Mouse (Mus musculus) limb, embryonic 15.5 days (tissue): ENCODE measurements around the gene Vps72. TPM values are rescaled to one million over a fixed set of nuclear protein-coding genes. Genes with fewer than 3 reads are reported as not detected.
A peak's percentile ranks its signal among the peaks of the same experiment; 100 is the strongest.
"Not testable (repeated sequence)": the region's sequence is repeated elsewhere in the genome, so short reads cannot be mapped to it uniquely, and the experiment has no call there.

Experiments
- ATAC-seq: fragments of 200-750 bp; cut with Nextera tagmentation; 2 replicates; pipeline ENCODE4 v1.8.0; 2017; ENCODE audit warnings: low read depth, moderate TSS enrichment; ENCODE audit not compliant: insufficient number of reproducible peaks, low FRiP score, low TSS enrichment
- H3K27ac ChIP-seq: fragments of 300-500 bp; sonication (generic); 2 replicates; pipeline ENCODE4 v1.5.1; 2015; ENCODE audit warnings: moderate library complexity, mild to moderate bottlenecking, inconsistent platforms
- H3K27me3 ChIP-seq: fragments of 300-500 bp; sonication (generic); 2 replicates; pipeline ENCODE4 v1.6.1; 2015; ENCODE audit warnings: inconsistent platforms
- H3K36me3 ChIP-seq: fragments of 300-500 bp; sonication (generic); 2 replicates; pipeline ENCODE4 v1.6.1; 2015; ENCODE audit warnings: inconsistent platforms
- H3K4me1 ChIP-seq: fragments of 300-500 bp; sonication (generic); 2 replicates; pipeline ENCODE4 v1.6.1; 2015; ENCODE audit warnings: inconsistent platforms
- H3K4me2 ChIP-seq: fragments of 300-500 bp; sonication (generic); 2 replicates; pipeline ENCODE4 v1.6.1; 2015; ENCODE audit warnings: mild to moderate bottlenecking, inconsistent platforms
- H3K4me3 ChIP-seq: fragments of 300-500 bp; sonication (generic); 2 replicates; pipeline ENCODE4 v1.5.1; 2015; ENCODE audit warnings: mild to moderate bottlenecking, inconsistent platforms
- H3K9ac ChIP-seq: fragments of 300-500 bp; sonication (generic); 2 replicates; pipeline ENCODE4 v1.6.1; 2015; ENCODE audit warnings: inconsistent platforms
- H3K9me3 ChIP-seq: fragments of 300-500 bp; sonication (generic); 2 replicates; pipeline ENCODE4 v1.6.1; 2016; ENCODE audit warnings: inconsistent platforms
- WGBS: fragments of 180-500 bp; shearing (Covaris S2); methylation state at CpG from one replicate; pipeline ENCODE4 v1.1.7; 2015; 5-methylcytosine and 5-hydroxymethylcytosine counted together
- polyA plus RNA-seq: library from polyadenylated mRNA; unstranded; fragments of >200 nt; fragmentation: Nextera tagmentation; extraction: Ambion mirVana; gene quantifications from 2 replicates; pipeline ENCODE4 v1.2.1, GENCODE M21; 2015

Vps72 gene
- polyA plus RNA-seq, 1 experiment from 2014 or later: 139 TPM

- H3K27ac ChIP-seq, ATAC-seq, H3K27me3 ChIP-seq, H3K36me3 ChIP-seq, H3K9ac ChIP-seq, H3K9me3 ChIP-seq: not testable (repeated sequence)
- Histone ChIP-seq H3K4me3 (peak overlapping the region; percentile 93), H3K4me2 (peak overlapping the region; percentile 56), H3K4me1 (peaks cover 10% of the 10 kb centered on the region)
Measured at GRCm38 (mm10) chr3:95107308-95107707, 3.5 kb upstream of the Vps72 start.

GRCm38 (mm10) chr3:95107898-95108297, 2.9 kb upstream of the Vps72 start:
- Histone ChIP-seq H3K27me3 (no peaks in the 10 kb centered on the region), H3K9ac (no peak overlapping the region), H3K9me3 (no peaks in the 10 kb centered on the region), H3K27ac (no peak overlapping the region), H3K36me3 (peaks cover 3% of the 10 kb centered on the region; the same call in 1 of the 2 replicates), H3K4me3 (no peak overlapping the region), H3K4me1 (peaks cover 14% of the 10 kb centered on the region), H3K4me2 (no peak overlapping the region)
- 73% methylated on average over 2 of the region's 2 CpGs for WGBS
- no peak for ATAC-seq

DNA sequence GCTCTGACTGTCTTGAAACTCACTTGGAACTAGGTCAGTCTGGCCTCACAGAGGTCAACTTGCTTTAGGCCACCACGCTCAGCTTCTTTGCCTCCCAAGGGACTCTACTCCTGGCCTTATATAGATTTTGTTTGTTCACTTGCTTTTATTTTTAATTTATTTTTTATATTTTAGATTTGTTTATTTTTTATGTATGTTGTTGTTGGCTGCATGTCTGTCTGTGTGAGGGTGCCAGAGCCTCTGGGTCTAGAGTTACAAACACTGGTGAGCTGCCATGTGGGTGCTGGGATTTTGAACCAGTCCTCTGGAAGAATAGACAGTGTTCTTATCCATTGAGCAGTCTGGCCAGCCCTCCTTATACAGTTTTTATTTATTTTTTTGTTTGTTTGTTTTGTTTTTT, 1.9 kb downstream of the Vps72 start:
- peaks cover 33% of the 10 kb centered on the region for H3K36me3 ChIP-seq
- 0 out of 2 replicates have a peak overlapping the region, but pooled peaks have one; percentile 5 for H3K4me2 ChIP-seq
- 93% methylated on average over 1 of the region's 1 CpGs for WGBS
- H3K9ac ChIP-seq: no peak overlapping the region
- H3K9me3 ChIP-seq: no peaks in the 10 kb centered on the region
- no peak overlapping the region for H3K27ac ChIP-seq
- peaks cover 8% of the 10 kb centered on the region for H3K4me1 ChIP-seq
- ATAC-seq: no peak
- H3K4me3 ChIP-seq: no peak overlapping the region
- H3K27me3 ChIP-seq: no peaks in the 10 kb centered on the region

- no peak overlapping the region for H3K27ac ChIP-seq
- H3K4me1 ChIP-seq: no peaks in the 10 kb centered on the region
- no peak overlapping the region for H3K9ac ChIP-seq
- WGBS: 81% methylated on average over 2 of the region's 2 CpGs
- no peak for ATAC-seq
- H3K4me2 ChIP-seq: no peak overlapping the region
- H3K9me3 ChIP-seq: no peaks in the 10 kb centered on the region
- no peak overlapping the region for H3K4me3 ChIP-seq
- H3K27me3 ChIP-seq: no peaks in the 10 kb centered on the region
- H3K36me3 ChIP-seq: peaks cover 80% of the 10 kb centered on the region
Measured at GRCm38 (mm10) chr3:95117751-95118150, 6.9 kb downstream of the Vps72 start.

- Histone ChIP-seq H3K4me3 (no peak overlapping the region), H3K4me1 (peaks cover 17% of the 10 kb centered on the region), H3K4me2 (no peak overlapping the region), H3K9ac (no peak overlapping the region), H3K27ac (no peak overlapping the region), H3K27me3 (no peaks in the 10 kb centered on the region), H3K9me3 (no peaks in the 10 kb centered on the region), H3K36me3 (peaks cover 62% of the 10 kb centered on the region)
- no peak for ATAC-seq
- 75% methylated on average over 6 of the region's 6 CpGs for WGBS
Measured at GRCm38 (mm10) chr3:95121580-95121979, 10.8 kb downstream of the Vps72 start.

GRCm38 (mm10) chr3:95124246-95124645, 13.4 kb downstream of the Vps72 start, which contains the start of gene Tmod4:
TSS of gene Tmod4 (plus strand) at chr3:95124476.
- H3K4me3 ChIP-seq: no peak within 1 kb of the TSS
- no peaks in the 10 kb centered on the region for H3K9me3 ChIP-seq
- H3K4me2 ChIP-seq: peak within 1 kb of the TSS; percentile 5; the same call in 1 of the 2 replicates
- peaks cover 43% of the 10 kb centered on the region for H3K36me3 ChIP-seq
- peaks cover 19% of the 10 kb centered on the region for H3K4me1 ChIP-seq
- 50% methylated on average over 6 of the region's 6 CpGs for WGBS
- ATAC-seq: 0 out of 2 replicates have a peak, but pooled peaks have one; percentile 30
- peak within 1 kb of the TSS; percentile 67; the same call in 1 of the 2 replicates for H3K27ac ChIP-seq
- no peaks in the 10 kb centered on the region for H3K27me3 ChIP-seq
- H3K9ac ChIP-seq: no peak within 1 kb of the TSS

DNA sequence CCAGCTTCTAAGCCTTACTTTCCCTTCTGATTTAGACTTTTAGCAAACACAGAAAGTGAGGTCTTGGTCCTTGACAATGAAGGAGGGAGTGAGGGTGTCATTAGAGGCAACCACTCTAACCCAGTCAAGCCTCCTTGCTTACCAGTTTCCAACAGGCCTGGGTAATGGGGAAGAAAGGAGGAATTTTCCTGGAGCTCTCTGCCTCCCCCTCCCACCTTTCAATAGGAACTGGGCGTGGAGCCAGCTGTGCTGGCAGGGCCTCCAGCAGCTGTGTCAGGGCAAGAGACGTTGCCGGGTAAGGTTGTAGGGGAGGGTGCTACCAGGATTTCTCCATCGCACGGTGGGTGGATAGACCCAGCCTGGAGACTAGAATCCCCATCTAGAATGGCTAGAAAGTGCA, 14.2 kb downstream of the Vps72 start:
- WGBS: 8% methylated on average over 5 of the region's 5 CpGs
- ATAC-seq: no peak
- no peaks in the 10 kb centered on the region for H3K27me3 ChIP-seq

GRCm38 (mm10) chr3:95129226-95129651, 18.4 kb downstream of the Vps72 start:
- WGBS: 36% methylated on average over 6 of the region's 6 CpGs
- Histone ChIP-seq H3K36me3 (peaks cover 18% of the 10 kb centered on the region), H3K27me3 (no peaks in the 10 kb centered on the region), H3K9me3 (no peaks in the 10 kb centered on the region), H3K9ac (no peak overlapping the region), H3K4me2 (no peak overlapping the region), H3K4me1 (peaks cover 27% of the 10 kb centered on the region), H3K4me3 (no peak overlapping the region), H3K27ac (no peak overlapping the region)
- no peak for ATAC-seq

More for the DNA sequence above, 14.2 kb downstream of the Vps72 start:
- Histone ChIP-seq H3K36me3 (peaks cover 41% of the 10 kb centered on the region), H3K9me3 (no peaks in the 10 kb centered on the region), H3K9ac (no peak overlapping the region), H3K27ac (peak overlapping the region; percentile 67; the same call in 1 of the 2 replicates), H3K4me1 (peaks cover 21% of the 10 kb centered on the region), H3K4me3 (no peak overlapping the region), H3K4me2 (peak overlapping the region; percentile 5; the same call in 1 of the 2 replicates)

GRCm38 (mm10) chr3:95130081-95130480, 19.3 kb downstream of the Vps72 start:
- Histone ChIP-seq H3K9ac (no peak overlapping the region), H3K27me3 (no peaks in the 10 kb centered on the region), H3K9me3 (no peaks in the 10 kb centered on the region), H3K36me3 (peaks cover 18% of the 10 kb centered on the region), H3K27ac (no peak overlapping the region), H3K4me1 (peaks cover 21% of the 10 kb centered on the region), H3K4me2 (no peak overlapping the region), H3K4me3 (no peak overlapping the region)
- no peak for ATAC-seq
- 79% methylated on average over 5 of the region's 5 CpGs for WGBS

- not testable (repeated sequence) for H3K9me3 ChIP-seq, H3K4me3 ChIP-seq, ATAC-seq, H3K4me2 ChIP-seq, H3K27me3 ChIP-seq, H3K27ac ChIP-seq, H3K9ac ChIP-seq
- peaks cover 27% of the 10 kb centered on the region for H3K4me1 ChIP-seq
- WGBS: 79% methylated on average over 2 of the region's 2 CpGs
- H3K36me3 ChIP-seq: peaks cover 18% of the 10 kb centered on the region
Measured at GRCm38 (mm10) chr3:95132389-95132788, 21.6 kb downstream of the Vps72 start.

DNA sequence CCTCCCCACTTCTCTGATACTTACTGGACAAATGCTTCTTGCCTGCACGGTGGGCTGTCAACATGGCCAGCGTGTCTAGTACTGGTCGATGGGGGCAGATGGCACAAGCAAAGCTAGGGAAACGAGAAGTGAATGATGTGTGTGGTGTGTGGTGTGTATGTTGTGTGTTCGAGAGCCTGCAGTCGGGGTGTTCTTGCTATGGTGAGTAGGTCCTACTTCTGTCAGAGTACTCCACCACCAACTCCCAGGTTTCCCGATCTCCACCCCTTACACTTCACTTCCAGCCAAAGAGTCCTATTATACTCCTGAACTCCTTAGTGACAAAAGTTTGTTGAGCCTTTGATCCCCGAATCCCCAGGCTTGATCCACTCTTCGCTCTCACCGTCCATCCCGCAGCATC, 22.4 kb downstream of the Vps72 start:
- peak overlapping the region; percentile 83 for H3K27ac ChIP-seq

DNA sequence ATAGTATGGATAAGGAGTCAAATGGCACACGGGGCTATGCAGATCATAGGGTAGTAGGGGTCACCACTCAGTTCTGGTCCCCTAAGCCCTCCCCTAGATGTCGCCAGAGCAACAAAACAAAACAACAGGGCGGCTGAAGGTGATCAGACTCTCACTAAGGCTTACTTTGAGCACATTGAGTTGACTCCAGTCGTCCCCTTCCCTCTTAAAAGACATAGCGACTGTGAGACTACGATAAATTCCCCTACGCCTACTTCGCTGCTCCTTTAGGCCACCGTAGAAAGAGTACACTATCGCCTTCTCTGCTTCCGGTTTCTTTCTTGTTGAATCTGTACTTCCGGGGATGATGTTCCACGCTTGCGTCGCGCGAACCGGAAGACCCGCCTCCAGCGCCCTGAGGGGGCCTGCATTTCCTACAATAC, 22.9 kb downstream of the Vps72 start, which contains the start of the genes Scnm1 and Lysmd1:
Gene Scnm1 (minus strand): TSS at position 332 of the 422 bp plus-strand sequence.
Gene Lysmd1 (plus strand): TSS at position 409 of the 422 bp plus-strand sequence.
- ATAC-seq: peak; percentile 89
- peaks cover 21% of the 10 kb centered on the region for H3K36me3 ChIP-seq
- H3K9ac ChIP-seq: peak within 1 kb of the TSS; percentile 72
- H3K4me2 ChIP-seq: peak within 1 kb of the TSS; percentile 76
- no peaks in the 10 kb centered on the region for H3K27me3 ChIP-seq
- peak within 1 kb of the TSS; percentile 83 for H3K27ac ChIP-seq
- WGBS: under 1% methylated on average over 20 of the region's 20 CpGs
- no peaks in the 10 kb centered on the region for H3K9me3 ChIP-seq
- peak within 1 kb of the TSS; percentile 68 for H3K4me3 ChIP-seq
- peaks cover 27% of the 10 kb centered on the region for H3K4me1 ChIP-seq

More for the DNA sequence above, 22.4 kb downstream of the Vps72 start:
- Histone ChIP-seq H3K4me2 (peak overlapping the region; percentile 76), H3K4me1 (peaks cover 27% of the 10 kb centered on the region), H3K9ac (peak overlapping the region; percentile 72), H3K36me3 (peaks cover 22% of the 10 kb centered on the region), H3K4me3 (peak overlapping the region; percentile 68), H3K27me3 (no peaks in the 10 kb centered on the region), H3K9me3 (no peaks in the 10 kb centered on the region)
- ATAC-seq: no peak
- WGBS: 57% methylated on average over 11 of the region's 11 CpGs
